Mouse (Mus musculus) kidney, adult 18-20 months (tissue): ENCODE measurements around the gene Ank3.
A peak's percentile ranks its signal among the peaks of the same experiment; 100 is the strongest.

ENCODE experiments used
- DNase-seq: peaks from one replicate; pipeline ENCODE4 v3.0.0; 2021

The Ank3 gene

DNA sequence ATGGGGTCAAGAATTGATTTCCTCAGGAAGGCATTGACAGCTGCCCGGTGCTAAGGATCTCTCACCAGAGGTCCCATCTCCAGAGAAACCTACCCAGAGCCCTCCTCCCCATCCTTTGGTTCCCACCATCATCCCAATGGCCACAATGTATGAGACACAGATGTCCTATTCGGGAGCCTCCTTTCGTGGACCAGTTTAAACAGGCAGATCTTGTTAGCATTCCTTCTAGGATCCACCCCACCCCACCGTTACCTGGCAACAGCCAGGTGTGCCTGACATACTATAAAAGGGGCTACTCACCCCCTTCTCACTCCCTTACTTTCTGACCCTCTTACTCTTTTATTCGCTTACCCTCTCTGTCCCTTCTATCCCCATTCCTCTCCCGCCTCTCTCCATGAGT is 176.9 kb downstream of the Ank3 start:
- DNase-seq = no peak

DNA sequence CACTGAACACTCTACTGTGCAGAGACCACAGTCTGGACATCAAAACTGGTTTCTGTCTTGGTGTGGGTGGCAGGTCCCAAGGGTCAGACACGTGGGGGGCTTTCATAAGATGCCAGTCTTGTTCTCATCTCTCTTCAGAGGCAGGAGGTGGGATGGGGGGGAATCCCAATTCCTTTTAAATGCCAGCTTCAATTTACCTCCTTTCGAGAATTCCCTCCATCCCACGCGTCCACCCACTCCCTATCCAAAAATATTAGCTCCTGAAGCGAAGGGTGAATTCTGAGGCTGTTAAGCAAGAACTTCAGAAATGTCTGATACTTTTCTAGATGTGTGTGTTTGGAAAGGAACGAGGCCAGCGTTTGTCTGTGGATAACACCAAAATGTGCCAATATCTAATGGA is 177.7 kb downstream of the Ank3 start:
- no peak for DNase-seq

GRCm38 (mm10) chr10:69577061-69577728 is 178.6 kb downstream of the Ank3 start:
- no peak for DNase-seq

DNA sequence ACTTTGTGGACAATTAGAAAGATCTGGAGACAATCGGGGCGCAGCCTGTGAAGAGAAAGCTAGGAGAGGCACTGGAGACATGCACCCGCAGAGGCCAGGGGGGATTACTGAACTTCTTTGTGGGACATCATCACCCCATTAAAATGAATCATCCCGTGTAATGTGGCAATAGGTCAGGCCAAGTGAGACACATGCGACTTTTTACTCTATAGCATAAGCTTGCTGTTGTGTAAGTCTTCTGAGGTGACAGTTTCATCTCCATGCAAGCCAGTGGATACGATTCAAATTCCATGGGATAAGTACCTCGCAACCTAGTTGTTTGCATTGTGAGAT is 179.1 kb downstream of the Ank3 start:
- DNase-seq = no peak

GRCm38 (mm10) chr10:69579585-69579984 is 181.0 kb downstream of the Ank3 start:
- DNase-seq = no peak

DNA sequence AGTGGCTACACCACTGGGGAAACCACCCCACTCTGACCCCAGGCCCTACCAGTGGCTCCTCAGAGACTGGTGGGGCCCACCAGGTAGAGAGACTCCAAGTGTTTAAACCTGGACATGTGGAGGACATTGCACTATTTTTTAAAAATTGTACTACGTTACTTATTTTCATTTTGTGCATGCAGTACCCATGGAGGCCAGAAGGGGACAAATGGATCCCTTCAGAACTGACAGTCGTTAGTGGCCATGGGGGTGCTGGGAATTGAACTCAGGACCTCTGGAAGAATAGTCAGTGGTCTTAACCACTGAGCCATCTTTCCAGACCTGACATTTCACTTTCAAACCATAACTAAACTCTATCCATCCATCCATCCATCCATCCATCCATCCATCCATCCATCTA is 183.0 kb downstream of the Ank3 start:
- no peak for DNase-seq

- DNase-seq = peak; percentile 69
These were observed 185.4 kb downstream of the Ank3 start for GRCm38 (mm10) chr10:69583874-69584481.

DNA sequence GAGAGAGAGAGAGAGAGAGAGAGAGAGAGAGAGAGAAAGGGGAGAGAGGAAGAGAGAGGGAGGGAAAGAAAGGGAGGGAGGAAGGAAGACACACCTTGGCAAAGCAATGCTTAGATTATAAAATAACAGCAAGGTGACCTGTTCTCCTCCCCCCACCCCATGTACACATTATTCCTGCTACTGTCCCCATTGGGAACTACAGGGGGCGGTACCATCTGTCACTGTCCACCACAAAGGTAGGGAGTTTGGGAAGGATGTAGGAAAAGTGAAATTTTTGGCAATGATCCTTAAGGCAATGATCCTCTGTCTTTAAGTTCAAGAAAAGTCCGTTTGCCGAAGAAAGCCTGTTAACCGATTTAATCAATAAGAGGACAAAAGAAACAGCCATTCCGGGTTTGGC is 186.0 kb downstream of the Ank3 start:
- no peak for DNase-seq

GRCm38 (mm10) chr10:69585271-69585670 is 186.7 kb downstream of the Ank3 start:
- no peak for DNase-seq

DNA sequence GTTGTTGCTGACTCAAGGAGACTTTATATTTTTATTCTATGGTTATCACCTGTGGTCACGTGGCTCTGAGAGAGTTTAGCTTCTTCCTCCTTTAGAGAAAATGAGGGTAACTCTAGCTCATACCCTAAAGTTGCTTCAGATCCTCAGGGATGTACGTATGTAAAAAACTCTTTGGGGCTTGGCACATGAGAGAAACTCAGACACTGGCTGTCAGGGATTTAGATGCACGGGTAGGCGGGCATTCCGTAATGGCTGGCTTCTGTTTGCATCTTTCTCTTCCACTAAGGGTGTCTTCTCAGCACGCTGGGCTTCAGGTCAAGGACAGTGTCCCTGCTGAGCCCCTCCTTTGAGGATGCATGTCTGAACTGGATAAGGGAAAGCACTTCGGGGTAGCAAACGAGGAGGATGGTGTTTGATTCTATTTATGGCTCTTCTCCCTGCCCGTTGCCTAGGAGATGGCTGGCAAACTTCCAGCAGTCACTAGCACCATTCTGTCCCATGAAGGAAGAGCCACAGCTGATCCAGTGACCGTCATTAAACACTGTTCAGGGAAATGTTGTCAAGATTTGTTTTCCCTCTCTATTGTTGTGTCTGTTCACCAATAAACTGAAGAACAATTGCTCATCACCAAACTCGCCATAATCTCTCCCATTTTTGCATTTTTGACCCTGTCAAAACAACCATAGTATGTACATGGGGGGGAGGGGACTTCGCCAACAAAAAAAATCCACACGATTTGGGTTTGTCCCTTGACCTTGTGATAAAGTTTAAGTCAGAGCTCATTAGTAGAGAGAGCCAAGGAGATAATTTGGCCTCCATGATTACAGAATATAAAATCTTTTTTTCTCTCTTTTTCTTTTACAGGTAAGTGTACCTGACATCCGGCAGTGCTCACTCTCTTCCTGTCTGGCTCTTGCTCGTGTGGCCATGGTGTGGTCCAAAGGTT is 195.9 kb downstream of the Ank3 start:
- DNase-seq = peak; percentile 32

DNA sequence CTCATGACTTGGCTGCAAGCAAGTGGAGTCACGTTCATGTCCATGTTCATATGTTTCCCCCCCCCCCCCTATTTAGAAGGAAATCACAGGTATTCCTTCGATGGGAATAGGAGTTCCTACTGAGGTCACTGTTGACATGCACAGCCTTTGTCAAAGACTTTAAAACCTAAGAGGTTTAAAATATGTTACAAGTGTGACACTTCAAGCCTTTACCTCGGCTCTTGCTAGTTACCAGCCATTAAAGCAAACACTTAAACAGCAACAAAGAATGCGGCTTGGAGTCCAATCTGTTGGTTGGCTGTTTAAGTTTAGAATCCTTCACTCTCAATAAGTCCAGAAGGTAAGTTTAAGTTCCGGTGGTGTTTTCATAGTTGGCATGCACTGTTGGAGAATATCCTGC is 196.9 kb downstream of the Ank3 start:
- DNase-seq = no peak

- DNase-seq = no peak
These were observed 202.9 kb downstream of the Ank3 start for GRCm38 (mm10) chr10:69601471-69601870.

DNA sequence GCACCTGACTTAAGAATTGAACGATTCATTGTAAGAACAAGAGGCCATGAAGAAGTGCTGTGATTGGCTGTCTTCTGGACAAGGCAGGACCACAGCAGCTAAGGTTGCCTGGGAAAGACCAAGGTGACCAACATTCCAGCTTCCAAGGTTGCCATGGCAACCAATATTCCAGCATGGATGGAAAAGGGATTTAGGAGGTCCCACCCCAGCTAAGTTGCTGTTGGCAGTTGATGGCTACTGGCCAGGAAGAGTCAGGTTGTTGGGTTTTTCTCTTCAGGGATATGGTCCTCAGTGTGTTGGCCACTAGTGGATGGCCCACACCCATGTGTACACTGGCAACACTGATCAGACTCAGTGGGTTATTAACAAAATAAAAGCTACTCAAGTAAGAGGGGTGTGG is 204.1 kb downstream of the Ank3 start:
- no peak for DNase-seq

- no peak for DNase-seq
These were observed 206.0 kb downstream of the Ank3 start for GRCm38 (mm10) chr10:69604609-69605008.

GRCm38 (mm10) chr10:69605211-69605610 is 206.6 kb downstream of the Ank3 start:
- no peak for DNase-seq

DNA sequence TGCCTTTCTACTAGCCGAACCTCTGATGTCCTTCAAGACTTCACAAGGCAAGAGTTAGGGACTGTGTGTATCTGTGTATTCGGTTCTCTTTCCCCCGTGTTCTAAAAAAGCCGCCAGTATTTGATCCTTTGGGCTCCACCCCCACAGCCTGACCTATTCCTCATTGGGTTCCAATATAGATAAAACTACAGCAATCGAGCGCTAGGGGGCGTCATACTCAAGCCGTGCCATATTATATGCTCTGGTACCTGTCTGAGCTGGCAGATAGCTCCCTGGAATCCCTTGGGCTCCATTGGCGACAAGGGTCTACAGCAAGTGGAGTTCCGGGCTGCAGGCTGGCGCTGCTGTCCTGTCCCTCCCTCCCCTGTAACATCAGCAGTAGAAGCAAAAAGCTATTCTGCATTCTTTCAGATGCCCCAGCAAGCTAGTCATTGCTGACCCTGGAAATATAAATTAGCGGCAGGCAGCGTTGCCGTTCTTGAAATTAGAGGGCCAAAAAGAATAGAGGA is 209.1 kb downstream of the Ank3 start:
- no peak for DNase-seq

- DNase-seq = no peak
These were observed 212.7 kb downstream of the Ank3 start for GRCm38 (mm10) chr10:69611314-69611713.

DNA sequence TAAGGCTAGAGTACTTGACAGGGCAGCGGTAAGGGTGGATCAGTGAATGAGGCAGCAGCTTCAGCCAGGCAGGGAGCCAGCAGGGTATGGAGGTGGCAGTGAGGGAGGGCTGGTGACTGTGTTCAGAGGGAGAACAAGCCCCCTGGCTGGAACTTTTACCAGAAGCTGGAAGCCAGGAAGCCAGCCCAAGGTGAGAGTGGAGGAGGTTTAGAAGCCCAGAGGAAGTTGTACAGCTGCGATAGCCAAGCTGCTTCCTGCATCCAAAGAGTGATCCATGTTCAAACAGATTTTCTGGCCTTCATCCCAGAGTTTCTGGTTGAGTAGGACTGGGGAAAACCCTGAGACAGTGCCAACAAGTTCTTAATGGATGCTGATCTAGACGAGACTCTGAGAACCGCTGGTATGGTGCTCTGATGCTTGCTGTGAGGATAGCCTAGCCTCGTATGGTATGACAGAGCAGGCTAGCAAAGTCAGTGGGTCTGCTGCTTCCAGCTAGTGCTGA is 213.3 kb downstream of the Ank3 start:
- peak; percentile 29 for DNase-seq

DNA sequence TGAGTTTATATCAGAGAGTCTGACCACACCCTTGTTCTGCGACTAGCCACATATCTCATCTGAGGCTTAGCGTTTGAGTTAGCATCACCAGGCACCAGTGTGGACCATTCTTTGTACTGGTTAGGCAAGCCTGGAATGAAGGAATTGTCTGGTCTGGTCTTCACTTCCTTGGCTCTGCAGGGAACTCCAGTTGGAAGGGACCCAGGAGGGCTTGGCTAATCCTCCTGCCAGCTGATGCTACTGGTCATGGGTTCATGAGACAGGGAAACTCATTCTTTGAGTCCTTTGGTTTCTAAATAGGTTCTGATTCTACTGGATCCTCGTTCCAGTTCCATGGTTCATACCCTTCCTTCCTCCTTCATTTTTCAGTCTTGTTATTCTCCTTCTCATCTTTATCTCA is 218.4 kb downstream of the Ank3 start:
- DNase-seq = no peak

DNA sequence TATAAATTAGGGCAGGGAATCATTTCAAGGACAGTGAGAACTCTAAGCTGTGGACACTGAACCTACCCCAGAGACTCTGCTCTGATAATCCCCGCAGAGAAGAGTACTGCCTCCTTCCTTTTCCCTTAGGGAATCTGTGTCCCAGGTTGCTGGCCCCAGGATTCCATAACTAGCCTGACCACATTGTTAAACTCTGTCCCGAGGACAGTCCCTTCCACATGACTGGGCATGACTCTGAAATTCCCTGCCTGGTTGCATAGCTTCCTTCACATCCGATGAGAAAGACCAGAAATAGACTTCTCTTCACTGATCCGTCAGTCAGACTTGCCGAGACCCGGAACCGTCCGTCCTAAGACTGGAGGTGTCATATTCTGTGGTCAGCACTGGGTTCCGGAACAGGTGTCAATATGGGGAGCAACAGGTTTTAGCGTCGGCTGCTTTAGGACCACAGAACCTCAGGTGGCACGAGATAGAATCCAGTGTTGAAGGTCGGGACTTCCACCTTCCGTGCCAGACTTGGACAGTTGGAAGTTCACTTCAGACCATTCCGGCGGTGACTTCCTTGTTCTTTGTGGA is 219.1 kb downstream of the Ank3 start:
- DNase-seq = peak; percentile 28

DNA sequence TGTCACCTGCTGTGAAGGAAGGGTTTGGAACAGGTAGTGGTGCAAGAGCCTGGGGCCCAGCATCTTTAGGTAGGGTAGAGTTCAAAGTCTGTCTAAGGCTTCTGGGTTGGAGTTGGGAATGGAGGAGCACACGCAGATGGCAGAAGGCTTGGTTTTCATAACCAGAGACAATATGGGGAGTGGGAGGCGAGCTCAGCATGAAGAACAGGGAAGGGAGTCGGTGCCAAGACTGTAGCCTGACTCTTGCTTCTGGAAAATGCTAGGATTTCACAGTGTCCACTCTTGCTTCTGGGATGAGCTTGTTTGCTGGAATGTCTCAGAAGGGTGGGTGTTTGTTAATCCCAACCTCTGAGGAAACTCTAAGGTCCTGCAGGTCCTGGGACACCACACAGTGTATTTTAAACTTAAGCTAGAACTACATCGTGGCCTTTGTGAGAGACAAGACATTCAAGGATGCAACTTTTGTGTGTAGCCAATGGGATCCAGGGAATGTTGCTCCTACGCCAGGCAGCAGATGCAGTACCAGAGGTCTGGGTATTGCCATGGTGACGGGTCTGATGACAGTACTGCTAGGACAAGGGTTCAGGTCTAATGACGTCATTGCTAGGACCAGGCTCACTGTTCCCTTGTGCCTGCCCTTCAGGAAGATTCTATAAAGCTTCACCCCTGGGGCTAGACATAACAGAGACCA is 222.3 kb downstream of the Ank3 start:
- no peak for DNase-seq

- DNase-seq = no peak
These were observed 229.2 kb downstream of the Ank3 start for GRCm38 (mm10) chr10:69627767-69628166.

- no peak for DNase-seq
These were observed 230.2 kb downstream of the Ank3 start for GRCm38 (mm10) chr10:69628743-69629142.
